Mouse (Mus musculus) spleen, adult 2 months (tissue): ENCODE results near the gene Gm37240.

Source experiments
- CTCF ChIP-seq: fragments of 200-500 bp; IDR thresholded peaks from 2 replicates; pipeline ENCODE4 v1.5.1; 2011; ENCODE audit warnings: mild to moderate bottlenecking, inconsistent platforms; ENCODE audit not compliant: insufficient read depth, insufficient read length, insufficient replicate concordance; ENCODE audit errors: extremely low read depth
- POLR2A ChIP-seq: fragments of 200-500 bp; IDR thresholded peaks from 2 replicates; pipeline ENCODE4 v1.6.1; 2011; ENCODE audit warnings: low read depth, low read length, inconsistent platforms

- TF ChIP-seq CTCF, result no peak
- TF ChIP-seq POLR2A, result no peak
Measured at GRCm38 (mm10) chr3:84804036-84804435, 1083.3 kb downstream of the Gm37240 start.
